Mouse (Mus musculus): ENCODE measurements at regions not wholly inside any gene's neighbourhood (a gene's known extent, or its start where the extent isn't known, plus 50 kb on each side); places are given as distances from the start of the nearest gene placed in this dataset.
A peak's percentile ranks its signal among the peaks of the same experiment; 100 is the strongest.

GRCm38 (mm10) chr10:70336741-70337140 is 91.8 kb downstream of the Slc16a9 start:
- DNase-seq (ENCODE audit: low spot score) = no peak

GRCm38 (mm10) chr10:70359421-70359820 is 80.9 kb upstream of the Fam13c start:
- no peak for DNase-seq (ENCODE audit: low spot score)

GRCm38 (mm10) chr10:70359834-70360233 is 80.4 kb upstream of the Fam13c start:
- no peak for DNase-seq (ENCODE audit: low spot score)

- no peak for DNase-seq (ENCODE audit: low spot score)
Measured at GRCm38 (mm10) chr10:70363054-70363453, 77.2 kb upstream of the Fam13c start.

- no peak for DNase-seq (ENCODE audit: low spot score)
Measured at GRCm38 (mm10) chr10:70364218-70364975, 75.9 kb upstream of the Fam13c start.

- DNase-seq (ENCODE audit: low spot score) = no peak
Measured at GRCm38 (mm10) chr10:70364976-70365345, 75.3 kb upstream of the Fam13c start.

- no peak for DNase-seq (ENCODE audit: low spot score)
Measured at GRCm38 (mm10) chr10:70365504-70365903, 74.8 kb upstream of the Fam13c start.

GRCm38 (mm10) chr10:70367866-70368265 is 72.4 kb upstream of the Fam13c start:
- no peak for DNase-seq (ENCODE audit: low spot score)

GRCm38 (mm10) chr10:70368685-70369084 is 71.6 kb upstream of the Fam13c start:
- DNase-seq (ENCODE audit: low spot score) = no peak

- no peak for DNase-seq (ENCODE audit: low spot score)
Measured at GRCm38 (mm10) chr10:70372411-70373136, 67.7 kb upstream of the Fam13c start.

- DNase-seq (ENCODE audit: low spot score) = no peak
Measured at GRCm38 (mm10) chr10:70373207-70373606, 67.1 kb upstream of the Fam13c start.

GRCm38 (mm10) chr10:70373836-70374235 is 66.4 kb upstream of the Fam13c start:
- no peak for DNase-seq (ENCODE audit: low spot score)

GRCm38 (mm10) chr10:70374726-70375125 is 65.6 kb upstream of the Fam13c start:
- DNase-seq (ENCODE audit: low spot score) = no peak

- DNase-seq (ENCODE audit: low spot score) = peak; percentile 47
Measured at GRCm38 (mm10) chr10:70380041-70380651, 60.1 kb upstream of the Fam13c start.

GRCm38 (mm10) chr10:70384689-70385088 is 55.6 kb upstream of the Fam13c start:
- DNase-seq (ENCODE audit: low spot score) = no peak

- DNase-seq (ENCODE audit: low spot score) = no peak
Measured at GRCm38 (mm10) chr10:70387729-70388128, 52.6 kb upstream of the Fam13c start.
